Mouse (Mus musculus) liver, embryonic 13.5 days (tissue): Measurements from ENCODE around the gene Sema6d. TPM values are rescaled to one million over a fixed set of nuclear protein-coding genes. Genes with fewer than 3 reads are reported as not detected.

ENCODE experiments used
- ATAC-seq: fragments of 200-750 bp; cut with Nextera tagmentation; 2 replicates; pipeline ENCODE4 v1.8.0; 2017; ENCODE audit warnings: low read depth, mild to moderate bottlenecking, moderate number of reproducible peaks, moderate library complexity
- DNase-seq: peaks from one replicate; pipeline ENCODE4 v3.0.0; 2022
- H3K27ac ChIP-seq: fragments of 300-500 bp; sonication (generic); 2 replicates; pipeline ENCODE4 v1.5.1; 2015; ENCODE audit warnings: moderate library complexity, mild to moderate bottlenecking, inconsistent platforms
- H3K27me3 ChIP-seq: fragments of 300-500 bp; sonication (generic); 2 replicates; pipeline ENCODE4 v1.6.1; 2015; ENCODE audit warnings: mild to moderate bottlenecking, inconsistent platforms
- H3K36me3 ChIP-seq: fragments of 300-500 bp; sonication (generic); 2 replicates; pipeline ENCODE4 v1.6.1; 2015; ENCODE audit warnings: mild to moderate bottlenecking, inconsistent platforms
- H3K4me1 ChIP-seq: fragments of 300-500 bp; sonication (generic); replicated peaks from 2 replicates; pipeline ENCODE4 v1.6.1; 2015; ENCODE audit warnings: inconsistent platforms
- H3K4me2 ChIP-seq: fragments of 300-500 bp; sonication (generic); 2 replicates; pipeline ENCODE4 v1.6.1; 2015; ENCODE audit warnings: inconsistent platforms, mild to moderate bottlenecking, moderate library complexity
- H3K4me3 ChIP-seq: fragments of 300-500 bp; sonication (generic); replicated peaks from 2 replicates; pipeline ENCODE4 v1.5.1; 2015; ENCODE audit warnings: mild to moderate bottlenecking, inconsistent platforms
- H3K9ac ChIP-seq: fragments of 300-500 bp; sonication (generic); 2 replicates; pipeline ENCODE4 v1.6.1; 2015; ENCODE audit warnings: mild to moderate bottlenecking, inconsistent platforms
- H3K9me3 ChIP-seq: fragments of 300-500 bp; sonication (generic); replicated peaks from 2 replicates; pipeline ENCODE4 v1.6.1; 2016; ENCODE audit warnings: inconsistent platforms
- WGBS: fragments of 180-500 bp; shearing (Covaris S2); methylation state at CpG from one replicate; pipeline ENCODE4 v1.1.7; 2015; ENCODE audit not compliant: insufficient replicate concordance; 5-methylcytosine and 5-hydroxymethylcytosine counted together
- polyA plus RNA-seq: library from polyadenylated mRNA; unstranded; fragments of >200 nt; fragmentation: Nextera tagmentation; extraction: Ambion mirVana; gene quantifications from 2 replicates; pipeline ENCODE4 v1.2.1, GENCODE M21; 2015

Sema6d gene
- polyA plus RNA-seq, 1 experiment from 2014 or later, result 2.8 TPM

GRCm38 (mm10) chr2:124641194-124641558, 551.4 kb downstream of the Sema6d start:
- H3K4me1 ChIP-seq, result no peaks in the 10 kb centered on the region
- H3K9ac ChIP-seq, result no peak overlapping the region
- H3K27ac ChIP-seq, result no peak overlapping the region
- DNase-seq (no peak), ATAC-seq (no peak)
- no peaks in the 10 kb centered on the region for H3K9me3 ChIP-seq
- no peak overlapping the region for H3K4me3 ChIP-seq
- H3K4me2 ChIP-seq, result no peak overlapping the region
- 25% methylated on average over 5 of the region's 5 CpGs for WGBS
- H3K27me3 ChIP-seq, result no peaks in the 10 kb centered on the region
- no peaks in the 10 kb centered on the region for H3K36me3 ChIP-seq

GRCm38 (mm10) chr2:124642131-124642530, 552.4 kb downstream of the Sema6d start:
- H3K4me3 ChIP-seq, result no peak overlapping the region
- 51% methylated on average over 3 of the region's 3 CpGs for WGBS
- no peak for ATAC-seq
- H3K27me3 ChIP-seq, result no peaks in the 10 kb centered on the region
- no peaks in the 10 kb centered on the region for H3K4me1 ChIP-seq
- no peak overlapping the region for H3K27ac ChIP-seq
- H3K4me2 ChIP-seq, result no peak overlapping the region
- H3K9me3 ChIP-seq, result no peaks in the 10 kb centered on the region
- DNase-seq, result no peak
- H3K9ac ChIP-seq, result no peak overlapping the region
- H3K36me3 ChIP-seq, result no peaks in the 10 kb centered on the region

- no peak overlapping the region for H3K9ac ChIP-seq
- no peak for ATAC-seq
- no peaks in the 10 kb centered on the region for H3K27me3 ChIP-seq
- WGBS, result 70% methylated on average over 2 of the region's 2 CpGs
- H3K36me3 ChIP-seq, result no peaks in the 10 kb centered on the region
- H3K4me1 ChIP-seq, result no peaks in the 10 kb centered on the region
- no peak for DNase-seq
- H3K4me2 ChIP-seq, result no peak overlapping the region
- no peak overlapping the region for H3K4me3 ChIP-seq
- no peaks in the 10 kb centered on the region for H3K9me3 ChIP-seq
- H3K27ac ChIP-seq, result no peak overlapping the region
These were observed 560.8 kb downstream of the Sema6d start for GRCm38 (mm10) chr2:124650609-124651008.

- H3K9ac ChIP-seq, result no peak overlapping the region
- H3K36me3 ChIP-seq, result no peaks in the 10 kb centered on the region
- no peak overlapping the region for H3K27ac ChIP-seq
- H3K27me3 ChIP-seq, result no peaks in the 10 kb centered on the region
- ATAC-seq (no peak), DNase-seq (no peak)
- 61% methylated on average over 5 of the region's 5 CpGs for WGBS
- H3K9me3 ChIP-seq, result no peaks in the 10 kb centered on the region
- no peaks in the 10 kb centered on the region for H3K4me1 ChIP-seq
- H3K4me2 ChIP-seq, result no peak overlapping the region
- H3K4me3 ChIP-seq, result no peak overlapping the region
These were observed 561.4 kb downstream of the Sema6d start for GRCm38 (mm10) chr2:124651146-124651545.

GRCm38 (mm10) chr2:124653161-124653560, 563.4 kb downstream of the Sema6d start:
- WGBS, result 77% methylated on average over 7 of the region's 7 CpGs
- Histone ChIP-seq H3K27me3 (no peaks in the 10 kb centered on the region), H3K27ac (no peak overlapping the region), H3K9me3 (no peaks in the 10 kb centered on the region), H3K4me1 (no peaks in the 10 kb centered on the region), H3K9ac (no peak overlapping the region), H3K4me3 (no peak overlapping the region), H3K36me3 (0 out of 2 replicates have a peak, but pooled peaks cover 2% of the 10 kb centered on the region), H3K4me2 (no peak overlapping the region)
- ATAC-seq (no peak), DNase-seq (no peak)

- peaks cover 6% of the 10 kb centered on the region; the same call in 1 of the 2 replicates for H3K36me3 ChIP-seq
These were observed 567.6 kb downstream of the Sema6d start for GRCm38 (mm10) chr2:124657358-124657757.

GRCm38 (mm10) chr2:124658374-124658773, 568.6 kb downstream of the Sema6d start:
- DNase-seq, result no peak
- no peak for ATAC-seq
- Histone ChIP-seq H3K4me2 (no peak overlapping the region), H3K9ac (no peak overlapping the region), H3K9me3 (no peaks in the 10 kb centered on the region), H3K4me1 (no peaks in the 10 kb centered on the region), H3K4me3 (no peak overlapping the region), H3K27ac (no peak overlapping the region), H3K36me3 (peaks cover 6% of the 10 kb centered on the region; the same call in 1 of the 2 replicates), H3K27me3 (no peaks in the 10 kb centered on the region)
- 73% methylated on average over 14 of the region's 14 CpGs for WGBS

More at GRCm38 (mm10) chr2:124657358-124657757, 567.6 kb downstream of the Sema6d start:
- no peak for ATAC-seq
- Histone ChIP-seq H3K9me3 (no peaks in the 10 kb centered on the region), H3K27ac (no peak overlapping the region), H3K4me1 (no peaks in the 10 kb centered on the region), H3K4me3 (no peak overlapping the region), H3K27me3 (no peaks in the 10 kb centered on the region), H3K4me2 (no peak overlapping the region), H3K9ac (no peak overlapping the region)
- no peak for DNase-seq
- 80% methylated on average over 11 of the region's 11 CpGs for WGBS

- DNase-seq (no peak), ATAC-seq (no peak)
- H3K27me3 ChIP-seq, result no peaks in the 10 kb centered on the region
- WGBS, result 83% methylated on average over 13 of the region's 13 CpGs
- H3K4me1 ChIP-seq, result no peaks in the 10 kb centered on the region
- peaks cover 15% of the 10 kb centered on the region; the same call in 1 of the 2 replicates for H3K36me3 ChIP-seq
- H3K4me2 ChIP-seq, result no peak overlapping the region
- no peaks in the 10 kb centered on the region for H3K9me3 ChIP-seq
- H3K27ac ChIP-seq, result no peak overlapping the region
- H3K9ac ChIP-seq, result no peak overlapping the region
- no peak overlapping the region for H3K4me3 ChIP-seq
These were observed 569.8 kb downstream of the Sema6d start for GRCm38 (mm10) chr2:124659601-124660000.

- WGBS, result 69% methylated on average over 5 of the region's 5 CpGs
- DNase-seq (no peak), ATAC-seq (no peak)
- H3K4me2 ChIP-seq, result no peak overlapping the region
- no peaks in the 10 kb centered on the region for H3K27me3 ChIP-seq
- no peak overlapping the region for H3K9ac ChIP-seq
- H3K36me3 ChIP-seq, result peaks cover 15% of the 10 kb centered on the region; the same call in 1 of the 2 replicates
- no peaks in the 10 kb centered on the region for H3K4me1 ChIP-seq
- H3K27ac ChIP-seq, result no peak overlapping the region
- no peak overlapping the region for H3K4me3 ChIP-seq
- H3K9me3 ChIP-seq, result no peaks in the 10 kb centered on the region
These were observed 570.9 kb downstream of the Sema6d start for GRCm38 (mm10) chr2:124660686-124661085.

GRCm38 (mm10) chr2:124661316-124661715, 571.5 kb downstream of the Sema6d start:
- Histone ChIP-seq H3K4me3 (no peak overlapping the region), H3K9ac (no peak overlapping the region), H3K4me2 (no peak overlapping the region), H3K27ac (no peak overlapping the region), H3K27me3 (no peaks in the 10 kb centered on the region), H3K4me1 (no peaks in the 10 kb centered on the region), H3K9me3 (no peaks in the 10 kb centered on the region), H3K36me3 (peaks cover 15% of the 10 kb centered on the region; the same call in 1 of the 2 replicates)
- no peak for DNase-seq
- WGBS, result 76% methylated on average over 9 of the region's 9 CpGs
- ATAC-seq, result no peak

GRCm38 (mm10) chr2:124662257-124662656, 572.5 kb downstream of the Sema6d start:
- Histone ChIP-seq H3K4me2 (no peak overlapping the region), H3K4me1 (no peaks in the 10 kb centered on the region), H3K9ac (no peak overlapping the region), H3K9me3 (no peaks in the 10 kb centered on the region), H3K27ac (no peak overlapping the region), H3K27me3 (no peaks in the 10 kb centered on the region), H3K4me3 (no peak overlapping the region), H3K36me3 (peaks cover 15% of the 10 kb centered on the region; the same call in 1 of the 2 replicates)
- DNase-seq (no peak), ATAC-seq (no peak)
- 36% methylated on average over 5 of the region's 5 CpGs for WGBS

GRCm38 (mm10) chr2:124664191-124664590, 574.4 kb downstream of the Sema6d start:
- Histone ChIP-seq H3K4me2 (no peak overlapping the region), H3K4me3 (no peak overlapping the region), H3K9me3 (no peaks in the 10 kb centered on the region), H3K27me3 (no peaks in the 10 kb centered on the region), H3K27ac (no peak overlapping the region), H3K36me3 (peaks cover 9% of the 10 kb centered on the region; the same call in 1 of the 2 replicates), H3K4me1 (no peaks in the 10 kb centered on the region), H3K9ac (no peak overlapping the region)
- DNase-seq, result no peak
- no peak for ATAC-seq
- WGBS, result 81% methylated on average over 16 of the region's 16 CpGs
